ENCODE assay signal across 8 mouse cellular contexts in the genomic region with DNA sequence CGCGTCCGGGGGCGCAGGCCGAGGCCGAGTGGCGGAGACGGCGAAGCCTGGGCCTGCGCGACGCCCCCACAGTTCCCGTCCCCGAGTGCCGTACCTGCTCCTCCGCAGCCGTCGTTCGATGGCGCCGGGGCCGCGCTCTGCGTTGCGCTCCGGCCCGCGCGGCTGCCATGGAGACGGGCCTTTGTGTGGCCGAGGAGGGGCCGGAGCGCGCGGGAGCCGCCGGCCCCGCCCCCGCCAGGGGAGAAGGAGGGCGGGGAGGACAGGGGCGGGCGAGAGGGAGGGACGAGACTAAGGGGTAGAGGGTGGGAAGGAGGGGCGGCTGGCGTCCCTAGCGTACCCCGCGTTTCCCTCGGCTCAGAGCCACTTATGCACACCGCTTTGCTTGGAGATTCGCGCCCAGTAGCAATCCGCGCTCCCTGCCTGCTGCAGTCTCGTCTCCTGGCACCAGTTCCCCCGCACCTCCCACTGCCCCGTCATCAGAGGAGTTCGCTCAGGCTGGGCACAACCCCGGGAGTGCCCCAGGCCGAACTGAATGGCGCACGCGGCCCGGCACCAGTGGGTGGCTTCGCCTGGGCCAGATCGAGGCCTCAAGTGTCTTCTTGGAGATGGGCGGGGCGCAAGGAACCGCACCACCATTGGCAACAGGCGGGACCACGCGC. TPM values are rescaled to one million over a fixed set of nuclear protein-coding genes. Genes with fewer than 3 reads are reported as not detected.
DNase-seq lines count a peak whose midpoint lies in the region; ATAC-seq lines count a peak whose summit lies in the region.

A gene (minus strand): TSS at position 218 of the 659 bp plus-strand sequence.

- peak; percentile 39 for DNase-seq in CD4-positive, CD25-positive, alpha-beta regulatory T cell, adult 2 months (ENCODE audit: low read depth, low spot score)
- DNase-seq in embryo, embryonic 10 days (ENCODE audit: low spot score) = peak; percentile 90
- DNase-seq in gastrocnemius, postnatal 25 days = peak; percentile 86
- DNase-seq in left cerebral cortex, postnatal 14 days (ENCODE audit: low spot score in 2 of 2) = peak; percentile 77 to 88
- DNase-seq in right cerebral cortex, postnatal 4 days = peak; percentile 78

- no peak for ATAC-seq in CD4-positive, CD25-positive, alpha-beta regulatory T cell, adult 4 months
- ATAC-seq in inflammation-experienced regulatory T-cells, adult 6 months = peak; percentile 25
- ATAC-seq in megakaryocyte progenitor cell, adult 5-6 weeks (replicated peaks; ENCODE audit: poor library complexity) = peak; percentile 9

- intact Hi-C loops in left cerebral cortex, postnatal 14 days (cut with DNase I) = loop anchor here (1.0 kb wide), 1 partner anchor 31 kb away; a partner anchor contains a TSS

RNA-seq across cellular contexts. Expression of the gene that starts here (rescaled TPM):
- polyA plus RNA-seq in CD4-positive, CD25-positive, alpha-beta regulatory T cell, adult 4 months (2017; shearing (Covaris generic)) = 1 to 10 TPM in 1 of 2 experiments, under 1 TPM in 1; 0.85 to 2.8 TPM
- total RNA-seq in gastrocnemius, postnatal 25 days (2021) = 10 to 100 TPM in 1 of 2 experiments, 1 to 10 TPM in 1; 8.5 to 11.9 TPM
- polyA plus RNA-seq in inflammation-experienced regulatory T-cells, adult 6 months (2017; shearing (Covaris generic)) = 1 to 10 TPM; 1.0 to 3.7 (median 1.7) TPM
- total RNA-seq in left cerebral cortex, postnatal 14 days (2021) = 10 to 100 TPM; 50.7 to 52.0 TPM
- 12.1 and 12.6 TPM in 2 replicates for total RNA-seq in megakaryocyte progenitor cell, adult 5-6 weeks (2015)
- 9.3 and 14.5 TPM in 2 replicates for total RNA-seq in megakaryocyte progenitor cell, adult 5-6 weeks (2017)

Comparison
In these comparisons a context has a peak if more than half of its experiments do, and no peak if none do; other contexts are left out.
1. DNase-seq: peak in every context shown above with its lines; median percentile 90 in embryo, embryonic 10 days; 86 in gastrocnemius, postnatal 25 days; 82 in left cerebral cortex, postnatal 14 days; 78 in right cerebral cortex, postnatal 4 days; 39 in CD4-positive, CD25-positive, alpha-beta regulatory T cell, adult 2 months.